Mouse (Mus musculus) hindbrain, embryonic 12.5 days (tissue): ENCODE measurements around the gene Sycp2. TPM values are rescaled to one million over a fixed set of nuclear protein-coding genes. Genes with fewer than 3 reads are reported as not detected.

Experiments used
- ATAC-seq: fragments of 200-750 bp; cut with Nextera tagmentation; 2 replicates; pipeline ENCODE4 v1.8.0; 2017; ENCODE audit warnings: moderate TSS enrichment; ENCODE audit not compliant: low FRiP score
- H3K27ac ChIP-seq: fragments of 300-500 bp; sonication (generic); 2 replicates; pipeline ENCODE4 v1.5.1; 2016; ENCODE audit warnings: mild to moderate bottlenecking
- H3K27me3 ChIP-seq: fragments of 300-500 bp; sonication (generic); 2 replicates; pipeline ENCODE4 v1.6.1; 2016; ENCODE audit warnings: mild to moderate bottlenecking
- H3K36me3 ChIP-seq: fragments of 300-500 bp; sonication (generic); 2 replicates; pipeline ENCODE4 v1.6.1; 2016; ENCODE audit warnings: mild to moderate bottlenecking
- H3K4me1 ChIP-seq: fragments of 300-500 bp; sonication (generic); 2 replicates; pipeline ENCODE4 v1.6.1; 2016
- H3K4me2 ChIP-seq: fragments of 300-500 bp; sonication (generic); replicated peaks from 2 replicates; pipeline ENCODE4 v1.6.1; 2016; ENCODE audit warnings: mild to moderate bottlenecking
- H3K4me3 ChIP-seq: fragments of 300-500 bp; sonication (generic); 2 replicates; pipeline ENCODE4 v1.5.1; 2016; ENCODE audit warnings: mild to moderate bottlenecking
- H3K9ac ChIP-seq: fragments of 300-500 bp; sonication (generic); 2 replicates; pipeline ENCODE4 v1.6.1; 2016; ENCODE audit warnings: mild to moderate bottlenecking, moderate library complexity
- H3K9me3 ChIP-seq: fragments of 300-500 bp; sonication (generic); replicated peaks from 2 replicates; pipeline ENCODE4 v1.6.1; 2016; ENCODE audit warnings: mild to moderate bottlenecking
- WGBS: fragments of 180-500 bp; shearing (Covaris S2); methylation state at CpG from one replicate; pipeline ENCODE4 v1.1.7; 2016; 5-methylcytosine and 5-hydroxymethylcytosine counted together
- polyA plus RNA-seq: library from polyadenylated mRNA; unstranded; fragments of >200 nt; fragmentation: Nextera tagmentation; extraction: Ambion mirVana; gene quantifications from 2 replicates; pipeline ENCODE4 v1.2.1, GENCODE M21; 2016

The Sycp2 gene
- polyA plus RNA-seq, result 0.22 and 0.25 TPM in 2 replicates

GRCm38 (mm10) chr2:178407053-178407815 lies at the start of gene Sycp2:
Gene Sycp2, minus strand, starts transcription at chr2:178407685.
- no peaks in the 10 kb centered on the region for H3K36me3 ChIP-seq
- H3K4me3 ChIP-seq, result no peak within 1 kb of the TSS
- peaks cover 7% of the 10 kb centered on the region; the same call in 1 of the 2 replicates for H3K27me3 ChIP-seq
- H3K9ac ChIP-seq, result no peak within 1 kb of the TSS
- ATAC-seq, result peak; percentile 54
- 0 out of 2 replicates have a peak, but pooled peaks cover 7% of the 10 kb centered on the region for H3K9me3 ChIP-seq
- H3K27ac ChIP-seq, result no peak within 1 kb of the TSS
- WGBS, result 83% methylated on average over 52 of the region's 52 CpGs
- H3K4me1 ChIP-seq, result no peaks in the 10 kb centered on the region
- no peak within 1 kb of the TSS for H3K4me2 ChIP-seq

DNA sequence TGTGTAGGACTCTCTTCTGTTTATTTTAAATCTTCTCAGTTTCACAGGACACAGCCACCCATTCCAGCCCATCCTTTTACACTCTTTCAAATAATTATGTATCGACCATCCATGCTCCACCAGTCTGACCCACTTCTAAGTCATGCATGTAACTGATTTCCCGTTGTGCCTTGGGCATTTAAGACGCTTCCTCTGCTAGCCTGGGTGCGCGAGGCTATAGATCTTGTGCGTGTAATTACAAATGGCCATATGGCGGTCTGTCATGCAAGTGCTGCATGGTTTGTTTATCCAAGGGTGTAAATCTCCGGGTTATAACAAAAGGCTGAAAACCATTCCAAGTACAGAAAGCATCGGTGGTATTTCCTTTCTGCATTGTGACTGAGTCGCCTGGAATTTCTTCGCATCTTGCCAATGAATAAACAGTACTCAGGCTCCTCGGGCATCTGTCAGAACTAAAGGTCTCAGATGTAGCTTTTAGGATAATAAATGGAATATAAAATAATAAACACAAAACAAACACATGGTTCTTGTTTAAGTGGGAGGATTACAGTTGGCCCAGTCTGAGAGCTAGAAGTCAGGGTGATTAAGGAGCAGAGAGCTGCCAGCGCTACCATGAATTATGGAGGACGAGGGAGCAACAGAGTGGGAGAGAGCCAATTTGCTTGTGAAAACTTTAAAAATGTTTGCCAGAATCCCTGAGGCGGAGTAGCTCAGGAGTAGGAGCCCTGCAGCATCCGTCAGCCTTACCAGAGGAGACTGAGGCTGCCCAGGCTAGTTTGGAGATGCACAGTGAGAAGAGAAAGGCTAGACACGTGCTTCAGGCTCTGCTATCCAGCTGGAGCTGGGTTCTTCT lies 47.4 kb upstream of the Sycp2 start:
- no peaks in the 10 kb centered on the region for H3K27me3 ChIP-seq
- peaks cover 9% of the 10 kb centered on the region; the same call in 1 of the 2 replicates for H3K4me1 ChIP-seq
- peak overlapping the region; percentile 68 for H3K27ac ChIP-seq
- H3K36me3 ChIP-seq, result no peaks in the 10 kb centered on the region
- 49% methylated on average over 17 of the region's 17 CpGs for WGBS
- H3K9me3 ChIP-seq, result no peaks in the 10 kb centered on the region
- H3K4me3 ChIP-seq, result no peak overlapping the region
- 0 out of 2 replicates have a peak, but pooled peaks have one; percentile 35 for ATAC-seq
- H3K9ac ChIP-seq, result no peak overlapping the region
- peak overlapping the region; percentile 24; the same call in 1 of the 2 replicates for H3K4me2 ChIP-seq

DNA sequence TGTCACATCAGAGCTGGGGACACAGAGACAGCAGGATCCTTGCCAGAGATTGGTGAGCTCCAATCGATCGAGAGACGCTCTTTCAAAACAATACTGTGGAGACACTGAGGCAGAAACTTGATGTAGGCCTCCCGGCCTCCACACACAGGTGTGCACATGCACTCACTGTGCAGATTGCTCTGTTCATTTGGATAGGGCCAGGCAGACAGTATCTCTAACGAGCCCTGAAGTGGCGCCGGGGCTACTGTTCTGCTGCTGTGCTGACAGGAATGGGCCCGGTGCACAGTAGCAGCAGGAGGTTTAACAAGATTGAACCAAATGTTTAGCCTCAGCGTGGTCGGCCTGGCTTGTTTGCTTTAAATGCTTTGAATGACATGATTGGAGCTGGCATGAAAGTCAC lies 43.5 kb upstream of the Sycp2 start:
- H3K4me3 ChIP-seq, result no peak overlapping the region
- ATAC-seq, result no peak
- no peak overlapping the region for H3K27ac ChIP-seq
- H3K9ac ChIP-seq, result no peak overlapping the region
- H3K9me3 ChIP-seq, result no peaks in the 10 kb centered on the region
- H3K27me3 ChIP-seq, result no peaks in the 10 kb centered on the region
- no peaks in the 10 kb centered on the region for H3K36me3 ChIP-seq
- H3K4me1 ChIP-seq, result peaks cover 9% of the 10 kb centered on the region; the same call in 1 of the 2 replicates
- WGBS, result 68% methylated on average over 10 of the region's 10 CpGs
- no peak overlapping the region for H3K4me2 ChIP-seq

GRCm38 (mm10) chr2:178450236-178450635 lies 42.8 kb upstream of the Sycp2 start:
- WGBS, result 14% methylated on average over 2 of the region's 2 CpGs
- Histone ChIP-seq H3K27me3 (no peaks in the 10 kb centered on the region), H3K36me3 (no peaks in the 10 kb centered on the region), H3K9ac (no peak overlapping the region), H3K9me3 (no peaks in the 10 kb centered on the region), H3K27ac (no peak overlapping the region), H3K4me2 (no peak overlapping the region), H3K4me1 (peaks cover 5% of the 10 kb centered on the region; the same call in 1 of the 2 replicates), H3K4me3 (no peak overlapping the region)
- ATAC-seq, result no peak

DNA sequence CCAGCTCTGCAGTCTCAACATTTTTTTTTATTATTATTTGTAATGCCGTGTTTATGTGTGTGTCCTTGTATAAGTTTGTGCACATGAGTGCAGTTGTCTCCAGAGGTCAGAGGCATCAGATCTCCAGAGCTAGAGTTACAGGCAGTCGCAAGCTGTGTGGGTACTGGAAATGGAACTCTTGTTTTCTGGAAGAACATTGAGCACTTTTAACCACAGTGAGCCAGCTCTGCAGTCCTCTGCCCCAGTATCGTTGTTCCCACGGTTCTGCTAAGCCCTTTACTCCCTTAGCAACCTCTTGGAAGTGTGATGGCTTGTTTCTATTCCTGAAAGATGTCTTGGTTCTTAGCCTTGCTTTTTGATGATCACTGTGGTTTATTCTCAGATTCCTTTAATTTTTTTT lies 41.9 kb upstream of the Sycp2 start:
- no peak for ATAC-seq
- no peaks in the 10 kb centered on the region for H3K9me3 ChIP-seq
- H3K9ac ChIP-seq, result no peak overlapping the region

GRCm38 (mm10) chr2:178437311-178437710 lies 29.8 kb upstream of the Sycp2 start:
- ATAC-seq, result no peak
- Histone ChIP-seq H3K4me3 (no peak overlapping the region), H3K9ac (no peak overlapping the region), H3K27ac (no peak overlapping the region), H3K4me1 (no peaks in the 10 kb centered on the region), H3K4me2 (no peak overlapping the region), H3K36me3 (no peaks in the 10 kb centered on the region), H3K9me3 (no peaks in the 10 kb centered on the region), H3K27me3 (no peaks in the 10 kb centered on the region)
- 55% methylated on average over 9 of the region's 9 CpGs for WGBS

More for the DNA sequence above, 41.9 kb upstream of the Sycp2 start:
- no peaks in the 10 kb centered on the region for H3K36me3 ChIP-seq
- no peak overlapping the region for H3K4me2 ChIP-seq
- no peaks in the 10 kb centered on the region for H3K4me1 ChIP-seq
- no peaks in the 10 kb centered on the region for H3K27me3 ChIP-seq
- 84% methylated on average over 4 of the region's 4 CpGs for WGBS
- no peak overlapping the region for H3K4me3 ChIP-seq
- no peak overlapping the region for H3K27ac ChIP-seq

DNA sequence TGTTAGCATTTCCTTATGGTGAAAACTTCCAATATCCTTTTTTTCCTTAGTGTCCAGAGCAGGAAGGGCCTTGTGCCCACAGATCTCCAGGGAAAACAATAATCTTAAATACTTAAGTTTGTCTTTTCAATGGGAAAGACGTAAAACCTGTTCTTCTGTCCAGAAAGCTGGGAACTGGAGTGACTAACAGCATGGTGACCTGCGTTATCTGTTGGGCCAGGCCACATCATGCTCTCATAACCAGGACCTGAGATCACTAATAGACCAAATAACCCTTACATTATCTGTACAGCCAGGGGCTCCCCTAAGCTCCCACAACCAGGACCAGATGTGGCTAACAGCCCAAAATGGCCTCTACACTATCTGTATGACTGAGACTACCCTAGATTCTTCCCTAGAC lies 26.4 kb upstream of the Sycp2 start:
- no peak overlapping the region for H3K4me2 ChIP-seq
- H3K27me3 ChIP-seq, result no peaks in the 10 kb centered on the region
- H3K27ac ChIP-seq, result no peak overlapping the region
- no peaks in the 10 kb centered on the region for H3K36me3 ChIP-seq
- H3K9ac ChIP-seq, result no peak overlapping the region
- 0 out of 2 replicates have a peak, but pooled peaks cover 2% of the 10 kb centered on the region for H3K4me1 ChIP-seq
- H3K9me3 ChIP-seq, result no peaks in the 10 kb centered on the region
- WGBS, result 87% methylated on average over 2 of the region's 2 CpGs
- H3K4me3 ChIP-seq, result no peak overlapping the region
- no peak for ATAC-seq

GRCm38 (mm10) chr2:178433495-178433894 lies 26.0 kb upstream of the Sycp2 start:
- Histone ChIP-seq H3K27ac (no peak overlapping the region), H3K9ac (no peak overlapping the region), H3K4me1 (0 out of 2 replicates have a peak, but pooled peaks cover 2% of the 10 kb centered on the region), H3K4me3 (no peak overlapping the region), H3K27me3 (no peaks in the 10 kb centered on the region), H3K9me3 (no peaks in the 10 kb centered on the region), H3K4me2 (no peak overlapping the region), H3K36me3 (no peaks in the 10 kb centered on the region)
- 75% methylated on average over 2 of the region's 2 CpGs for WGBS
- no peak for ATAC-seq

- Histone ChIP-seq H3K9me3 (no peaks in the 10 kb centered on the region), H3K9ac (no peak within 1 kb of the TSS), H3K27ac (no peak within 1 kb of the TSS), H3K4me2 (no peak within 1 kb of the TSS), H3K27me3 (no peaks in the 10 kb centered on the region), H3K36me3 (no peaks in the 10 kb centered on the region), H3K4me3 (no peak within 1 kb of the TSS), H3K4me1 (0 out of 2 replicates have a peak, but pooled peaks cover 2% of the 10 kb centered on the region)
- WGBS, result 96% methylated on average over 4 of the region's 4 CpGs
- ATAC-seq, result no peak
Observed at GRCm38 (mm10) chr2:178430231-178430630, 22.7 kb upstream of the Sycp2 start, which contains the start of gene Cdh26. Gene Cdh26, plus strand, starts transcription at chr2:178430531.

DNA sequence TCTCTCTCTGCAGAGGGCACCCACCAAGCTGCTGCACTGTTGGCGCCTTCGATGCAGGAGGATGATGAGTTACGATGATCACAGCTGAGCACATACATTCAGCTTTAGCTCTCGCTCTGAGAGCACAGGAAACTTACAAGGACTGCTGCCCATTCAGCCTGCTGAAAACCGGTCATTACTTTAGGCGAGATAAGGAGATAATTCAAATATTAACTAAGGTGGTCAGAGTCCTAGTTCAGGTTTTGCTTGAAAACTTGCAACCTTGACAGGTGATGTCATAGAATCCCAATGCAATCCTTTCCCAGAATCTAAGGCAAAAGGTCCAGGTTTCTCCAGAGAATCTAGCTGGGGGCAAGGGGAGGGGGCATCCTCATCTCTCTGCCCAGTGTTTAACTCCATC lies 21.9 kb upstream of the Sycp2 start:
- WGBS, result 88% methylated on average over 6 of the region's 6 CpGs
- no peaks in the 10 kb centered on the region for H3K9me3 ChIP-seq
- no peak overlapping the region for H3K27ac ChIP-seq
- no peaks in the 10 kb centered on the region for H3K27me3 ChIP-seq
- H3K4me2 ChIP-seq, result no peak overlapping the region
- 0 out of 2 replicates have a peak, but pooled peaks cover 2% of the 10 kb centered on the region for H3K4me1 ChIP-seq
- no peak for ATAC-seq
- no peak overlapping the region for H3K4me3 ChIP-seq
- H3K36me3 ChIP-seq, result no peaks in the 10 kb centered on the region
- H3K9ac ChIP-seq, result no peak overlapping the region

GRCm38 (mm10) chr2:178428676-178429075 lies 21.2 kb upstream of the Sycp2 start:
- no peak overlapping the region for H3K4me2 ChIP-seq
- no peaks in the 10 kb centered on the region for H3K36me3 ChIP-seq
- no peak overlapping the region for H3K4me3 ChIP-seq
- ATAC-seq, result no peak
- no peaks in the 10 kb centered on the region for H3K9me3 ChIP-seq
- WGBS, result 86% methylated on average over 4 of the region's 4 CpGs
- no peak overlapping the region for H3K9ac ChIP-seq
- 0 out of 2 replicates have a peak, but pooled peaks cover 2% of the 10 kb centered on the region for H3K4me1 ChIP-seq
- no peaks in the 10 kb centered on the region for H3K27me3 ChIP-seq
- no peak overlapping the region for H3K27ac ChIP-seq

- 77% methylated on average over 9 of the region's 9 CpGs for WGBS
- ATAC-seq, result no peak
Observed at GRCm38 (mm10) chr2:178428183-178428582, 20.7 kb upstream of the Sycp2 start.

More at GRCm38 (mm10) chr2:178428183-178428582, 20.7 kb upstream of the Sycp2 start:
- Histone ChIP-seq H3K9me3 (no peaks in the 10 kb centered on the region), H3K27ac (no peak overlapping the region), H3K9ac (no peak overlapping the region), H3K4me1 (0 out of 2 replicates have a peak, but pooled peaks cover 3% of the 10 kb centered on the region), H3K4me3 (no peak overlapping the region), H3K27me3 (no peaks in the 10 kb centered on the region), H3K4me2 (no peak overlapping the region), H3K36me3 (no peaks in the 10 kb centered on the region)
